Mouse (Mus musculus) myocyte (in vitro differentiated cells): ENCODE results near the gene Hspb1. TPM values are rescaled to one million over a fixed set of nuclear protein-coding genes. Genes with fewer than 3 reads are reported as not detected.

Experiments used
- H3K27me3 ChIP-seq: one replicate; pipeline ENCODE4 v1.6.1; 2011; ENCODE audit not compliant: control insufficient read depth, insufficient read depth, insufficient read length
- H3K36me3 ChIP-seq: one replicate; pipeline ENCODE4 v1.6.1; 2011; ENCODE audit not compliant: control insufficient read depth, insufficient read depth
- H3K4me2 ChIP-seq: one replicate; pipeline ENCODE4 v1.6.1; 2011; ENCODE audit warnings: low read depth, control low read depth
- H3K4me3 ChIP-seq: one replicate; pipeline ENCODE4 v1.5.1; 2011; ENCODE audit warnings: mild to moderate bottlenecking, control low read depth, moderate library complexity
- H3K79me2 ChIP-seq: one replicate; pipeline ENCODE4 v1.6.1; 2011; ENCODE audit not compliant: control insufficient read depth, insufficient read depth
- H3ac ChIP-seq: one replicate; pipeline ENCODE4 v1.6.1; 2011; ENCODE audit not compliant: control insufficient read depth, insufficient read length
- CEBPB ChIP-seq: IDR thresholded peaks from 2 replicates; pipeline ENCODE4 v1.6.1; 2011; ENCODE audit warnings: mild to moderate bottlenecking, moderate library complexity; ENCODE audit not compliant: poor library complexity, insufficient read depth, severe bottlenecking
- E2F4 ChIP-seq: IDR thresholded peaks from one replicate; pipeline ENCODE4 v1.6.1; 2011; ENCODE audit warnings: mild to moderate bottlenecking, control low read depth, moderate library complexity; ENCODE audit not compliant: insufficient read depth
- MAX ChIP-seq: IDR thresholded peaks from one replicate; pipeline ENCODE4 v1.6.1; 2011; ENCODE audit warnings: low read depth, mild to moderate bottlenecking, control low read depth
- MYOD1 ChIP-seq, 3 experiments: IDR thresholded peaks; one replicate each; pipeline ENCODE4 v1.6.1; 2011; ENCODE audit warnings: control low read depth in 2 of 3, low read depth in 2 of 3, mild to moderate bottlenecking in 2 of 3, moderate library complexity in 1 of 3; ENCODE audit not compliant: insufficient read length in 2 of 3, control insufficient read depth in 1 of 3
- MYOG ChIP-seq, 3 experiments: IDR thresholded peaks; one replicate each; pipeline ENCODE4 v1.6.1; 2011; ENCODE audit warnings: control low read depth in 2 of 3, low read depth in 2 of 3, mild to moderate bottlenecking in 2 of 3; ENCODE audit not compliant: insufficient read length in 2 of 3, control insufficient read depth in 1 of 3, insufficient read depth in 1 of 3
- POLR2A ChIP-seq: IDR thresholded peaks from one replicate; pipeline ENCODE4 v1.6.1; 2011; ENCODE audit warnings: low read depth, mild to moderate bottlenecking, control low read depth, moderate library complexity; ENCODE audit not compliant: insufficient read length
- POLR2AphosphoS2 ChIP-seq: IDR thresholded peaks from one replicate; pipeline ENCODE4 v1.6.1; 2011; ENCODE audit warnings: low read depth, control low read depth; ENCODE audit not compliant: insufficient read length
- REST ChIP-seq: IDR thresholded peaks from one replicate; pipeline ENCODE4 v1.6.1; 2011; ENCODE audit warnings: mild to moderate bottlenecking, control low read depth, moderate library complexity; ENCODE audit not compliant: insufficient read depth, insufficient read length
- SRF ChIP-seq: IDR thresholded peaks from one replicate; pipeline ENCODE4 v1.6.1; 2011; ENCODE audit warnings: low read depth; ENCODE audit not compliant: control insufficient read depth, insufficient read length
- TCF12 ChIP-seq: IDR thresholded peaks from one replicate; pipeline ENCODE4 v1.6.1; 2011; ENCODE audit warnings: mild to moderate bottlenecking, control low read depth; ENCODE audit not compliant: poor library complexity, insufficient read depth, severe bottlenecking
- TCF3 ChIP-seq: IDR thresholded peaks from one replicate; pipeline ENCODE4 v1.6.1; 2011; ENCODE audit warnings: low read depth, control low read depth; ENCODE audit not compliant: insufficient read length
- USF1 ChIP-seq: IDR thresholded peaks from one replicate; pipeline ENCODE4 v1.6.1; 2011; ENCODE audit warnings: low read depth, mild to moderate bottlenecking, control low read depth, moderate library complexity
- polyA plus RNA-seq: library from polyadenylated mRNA; unstranded; fragments of >200 nt; fragmentation: generic; extraction: Trizol; gene quantifications from one replicate; pipeline ENCODE4 v1.2.1, GENCODE M21; 2012; ENCODE audit warnings: missing spikeins

Gene Hspb1
- polyA plus RNA-seq, 1 experiment = 622 TPM

GRCm38 (mm10) chr5:135911633-135912220 lies 24.0 kb downstream of the Hspb1 start:
- H3K79me2 ChIP-seq = peaks cover 95% of the 10 kb centered on the region
- H3K4me3 ChIP-seq = no peak overlapping the region
- no peak overlapping the region for H3ac ChIP-seq
- no peak for TF ChIP-seq POLR2A
- TF ChIP-seq MYOD1 (IDR thresholded peaks at IDR 0.05; ENCODE audit: control insufficient read depth in 1 of 3, insufficient read length in 2 of 3, low read depth in 2 of 3) = peak in 2 of 3 experiments; percentile 20 to 41
- H3K27me3 ChIP-seq = no peaks in the 10 kb centered on the region
- peak overlapping the region; percentile 24 for H3K4me2 ChIP-seq
- peaks cover 32% of the 10 kb centered on the region for H3K36me3 ChIP-seq

- H3ac ChIP-seq = no peak overlapping the region
- H3K27me3 ChIP-seq = no peaks in the 10 kb centered on the region
- peaks cover 30% of the 10 kb centered on the region for H3K36me3 ChIP-seq
- peaks cover 100% of the 10 kb centered on the region for H3K79me2 ChIP-seq
- TF ChIP-seq REST = no peak
- no peak for TF ChIP-seq MYOD1 (IDR thresholded peaks at IDR 0.05; ENCODE audit: control insufficient read depth in 1 of 3, insufficient read length in 2 of 3, low read depth in 2 of 3)
- no peak for TF ChIP-seq TCF12
- TF ChIP-seq TCF3 = no peak
- TF ChIP-seq POLR2A = no peak
- TF ChIP-seq USF1 = no peak
- no peak for TF ChIP-seq E2F4
- no peak for TF ChIP-seq MAX
- TF ChIP-seq CEBPB = no peak
- TF ChIP-seq SRF = no peak
- TF ChIP-seq POLR2AphosphoS2 = no peak
- TF ChIP-seq MYOG (IDR thresholded peaks at IDR 0.05; ENCODE audit: control insufficient read depth in 1 of 3, insufficient read depth in 1 of 3, insufficient read length in 2 of 3, low read depth in 2 of 3) = no peak
- peak overlapping the region; percentile 31 for H3K4me2 ChIP-seq
- no peak overlapping the region for H3K4me3 ChIP-seq
Measured at GRCm38 (mm10) chr5:135913201-135913600, 25.5 kb downstream of the Hspb1 start.

- peaks cover 25% of the 10 kb centered on the region for H3K36me3 ChIP-seq
- TF ChIP-seq MYOD1 (IDR thresholded peaks at IDR 0.05; ENCODE audit: control insufficient read depth in 1 of 3, insufficient read length in 2 of 3, low read depth in 2 of 3) = no peak
- TF ChIP-seq SRF = no peak
- 0 out of 2 replicates have a peak, but pooled peaks have one; percentile 12 for TF ChIP-seq CEBPB
- TF ChIP-seq E2F4 = no peak
- TF ChIP-seq POLR2AphosphoS2 = no peak
- no peak for TF ChIP-seq MAX
- TF ChIP-seq MYOG (IDR thresholded peaks at IDR 0.05; ENCODE audit: control insufficient read depth in 1 of 3, insufficient read depth in 1 of 3, insufficient read length in 2 of 3, low read depth in 2 of 3) = no peak
- TF ChIP-seq TCF12 = no peak
- TF ChIP-seq USF1 = no peak
- TF ChIP-seq POLR2A = peak; percentile 9
- TF ChIP-seq REST = no peak
- no peak for TF ChIP-seq TCF3
- H3K79me2 ChIP-seq = peaks cover 100% of the 10 kb centered on the region
- peak overlapping the region; percentile 31 for H3K4me2 ChIP-seq
- H3K27me3 ChIP-seq = no peaks in the 10 kb centered on the region
- H3ac ChIP-seq = no peak overlapping the region
- no peak overlapping the region for H3K4me3 ChIP-seq
Measured at GRCm38 (mm10) chr5:135914156-135914555, 26.4 kb downstream of the Hspb1 start.

- H3K79me2 ChIP-seq = peaks cover 99% of the 10 kb centered on the region
- H3ac ChIP-seq = no peak overlapping the region
- no peak overlapping the region for H3K4me3 ChIP-seq
- H3K27me3 ChIP-seq = no peaks in the 10 kb centered on the region
- TF ChIP-seq SRF (no peak), TCF3 (no peak), E2F4 (no peak)
- H3K36me3 ChIP-seq = peaks cover 25% of the 10 kb centered on the region
- H3K4me2 ChIP-seq = no peak overlapping the region
Measured at GRCm38 (mm10) chr5:135916051-135916565, 28.4 kb downstream of the Hspb1 start.

- TF ChIP-seq POLR2AphosphoS2 = peak; percentile 19
- TF ChIP-seq E2F4 = no peak
- peaks cover 26% of the 10 kb centered on the region for H3K36me3 ChIP-seq
- H3K4me2 ChIP-seq = peak overlapping the region; percentile 12
- H3ac ChIP-seq = no peak overlapping the region
- H3K27me3 ChIP-seq = no peaks in the 10 kb centered on the region
- peaks cover 99% of the 10 kb centered on the region for H3K79me2 ChIP-seq
- no peak overlapping the region for H3K4me3 ChIP-seq
Measured at GRCm38 (mm10) chr5:135916601-135917000, 28.9 kb downstream of the Hspb1 start.
